ENCODE assay signal across 13 mouse cellular contexts in the genomic region with DNA sequence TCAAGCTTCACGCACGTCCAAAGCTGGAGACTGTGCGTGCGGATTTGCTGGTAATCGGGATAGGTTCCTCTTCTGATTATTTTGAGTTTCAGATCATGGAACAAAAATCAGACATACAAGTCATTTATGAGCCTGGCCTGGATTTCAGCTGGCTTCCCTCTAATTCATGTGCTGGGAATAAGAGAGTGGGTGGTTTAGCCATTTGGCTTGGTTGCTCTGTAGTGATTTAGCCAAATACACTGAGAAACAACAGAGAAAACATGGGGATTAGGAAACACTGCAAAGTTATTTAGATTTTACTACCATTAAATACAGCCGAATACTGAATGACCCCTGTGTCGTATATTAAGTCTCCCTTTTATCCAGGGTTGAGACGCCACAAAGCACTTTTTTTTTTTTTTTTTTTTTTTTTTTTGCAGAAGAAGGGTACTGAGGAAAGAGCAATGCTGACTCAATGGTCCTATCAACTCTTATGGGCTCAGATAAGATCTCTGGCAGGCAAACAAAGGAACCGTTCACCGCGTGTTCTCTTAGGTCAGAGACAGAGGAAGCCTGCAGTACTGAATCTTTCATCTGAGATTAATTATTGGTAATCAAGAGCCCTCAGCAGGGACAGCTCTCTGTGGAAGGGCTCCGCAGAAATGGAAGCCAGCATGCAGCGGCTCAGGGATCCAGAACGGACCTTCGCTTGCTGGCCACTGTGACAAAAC. TPM values are rescaled to one million over a fixed set of nuclear protein-coding genes. Genes with fewer than 3 reads are reported as not detected.
DNase-seq lines count a peak whose midpoint lies in the region; ATAC-seq and TF ChIP-seq lines count a peak whose summit lies in the region.
"Had no signal": no experiment of that assay in that cellular context is flagged by ENCODE, and none has a peak within 500 bp of the region (broad histone marks: within the 10 kb centered on the region; RNA-seq: fewer than 3 reads in every experiment).

No protein-coding gene starts in this region.

- peak; percentile 53 for DNase-seq in gastrocnemius, adult 18-20 months (ENCODE audit: low spot score)
- DNase-seq in gastrocnemius, postnatal 4 days (ENCODE audit: low spot score in 2 of 2) = no peak
- DNase-seq in lung, postnatal 0 days (ENCODE audit: low spot score) = no peak
- peak; percentile 31 to 35 for DNase-seq in adrenal gland, postnatal 36 days
- DNase-seq in kidney, postnatal 4 days = peak; percentile 48 to 55
- no peak for DNase-seq in thymus, adult 18-20 months
- DNase-seq in left cerebral cortex, postnatal 25 days (ENCODE audit: low spot score in 2 of 2) = no peak
- DNase-seq: cerebellum, adult 2 months had no signal

- ATAC-seq in lung, embryonic 16.5 days (ENCODE audit: low read depth) = no peak
- no peak for ATAC-seq in lung, postnatal 0 days
- ATAC-seq: activated CD4-positive, CD25-positive, alpha-beta regulatory T cell, adult 4 months; intestine, embryonic 16.5 days had no signal

- peak overlapping the region; percentile 40; the same call in 1 of the 2 replicates for H3K9ac ChIP-seq in lung, embryonic 16.5 days (ENCODE audit: low read length)
- H3K9ac ChIP-seq in lung, postnatal 0 days (replicated peaks; ENCODE audit: low read depth) = no peak overlapping the region
- H3K9ac ChIP-seq: lung, embryonic 15.5 days had no signal

- TF ChIP-seq EP300 in lung, postnatal 0 days (IDR thresholded peaks at IDR 0.05) = no peak

- no peak for TF ChIP-seq CTCF in lung, postnatal 0 days (IDR thresholded peaks at IDR 0.05)

- H3K36me3 ChIP-seq in lung, embryonic 16.5 days (ENCODE audit: control insufficient read depth, insufficient read depth, low read length) = peaks cover 7% of the 10 kb centered on the region; the same call in 1 of the 2 replicates
- H3K36me3 ChIP-seq in lung, postnatal 0 days (ENCODE audit: insufficient read depth, low read length) = no peaks in the 10 kb centered on the region

- no peaks in the 10 kb centered on the region for H3K9me3 ChIP-seq in lung, embryonic 16.5 days (ENCODE audit: control insufficient read depth, low read length)
- no peaks in the 10 kb centered on the region for H3K9me3 ChIP-seq in lung, postnatal 0 days (ENCODE audit: low read length)
- H3K9me3 ChIP-seq: lung, embryonic 15.5 days had no signal

- intact Hi-C loops in left cerebral cortex, postnatal 25 days (cut with DNase I) = no loop called here

- H3K27me3 ChIP-seq in lung, embryonic 16.5 days (ENCODE audit: control insufficient read depth, insufficient read depth, low read depth, low read length) = no peaks in the 10 kb centered on the region
- no peaks in the 10 kb centered on the region for H3K27me3 ChIP-seq in lung, postnatal 0 days (replicated peaks; ENCODE audit: insufficient read depth, low read length)
- H3K27me3 ChIP-seq: lung, embryonic 15.5 days had no signal

- H3K27ac ChIP-seq in lung, embryonic 16.5 days (ENCODE audit: low read length) = no peak overlapping the region
- no peak overlapping the region for H3K27ac ChIP-seq in lung, postnatal 0 days (ENCODE audit: low read length)
- H3K27ac ChIP-seq: lung, embryonic 15.5 days had no signal

- WGBS in lung, embryonic 16.5 days = 49% methylated on average over 15 of the region's 15 CpGs
- 56% methylated on average over 15 of the region's 15 CpGs for WGBS in lung, postnatal 0 days

- H3K4me1 ChIP-seq in lung, embryonic 16.5 days (replicated peaks; ENCODE audit: control insufficient read depth, insufficient read depth, low read length) = peaks cover 11% of the 10 kb centered on the region
- H3K4me1 ChIP-seq in lung, postnatal 0 days (ENCODE audit: insufficient read depth, low read depth, low read length) = no peaks in the 10 kb centered on the region

- no peak overlapping the region for H3K4me3 ChIP-seq in lung, embryonic 16.5 days (ENCODE audit: low read length)
- H3K4me3 ChIP-seq in lung, postnatal 0 days (ENCODE audit: low read depth, low read length) = no peak overlapping the region
- H3K4me3 ChIP-seq: lung, embryonic 15.5 days; myocyte had no signal

- no peak overlapping the region for H3K4me2 ChIP-seq in lung, embryonic 16.5 days (ENCODE audit: low read depth, low read length)
- no peak overlapping the region for H3K4me2 ChIP-seq in lung, postnatal 0 days (replicated peaks; ENCODE audit: low read depth, low read length)
- H3K4me2 ChIP-seq: lung, embryonic 15.5 days had no signal

RNA-seq across cellular contexts. Expression of gene Ipo9, which starts 44.7 kb away (rescaled TPM):
- 10 to 100 TPM; 20.5 to 26.2 TPM for total RNA-seq in gastrocnemius, adult 18-20 months (2021)
- 10 to 100 TPM; 89.2 to 90.6 TPM for total RNA-seq in gastrocnemius, postnatal 4 days (2021)
- 103 and 109 TPM in 2 replicates for polyA plus RNA-seq in lung, embryonic 16.5 days (2015; fragmentation: Nextera tagmentation; extraction: Ambion mirVana)
- polyA plus RNA-seq in lung, postnatal 0 days (2015; fragmentation: Nextera tagmentation; extraction: Ambion mirVana) = 26.1 and 30.7 TPM in 2 replicates
- total RNA-seq in adrenal gland, postnatal 36 days (2021) = 10 to 100 TPM; 66.0 to 81.5 TPM
- 100 to 1,000 TPM; 169 to 173 TPM for total RNA-seq in left cerebral cortex, postnatal 25 days (2021)

Comparison
In these comparisons a context has a peak if more than half of its experiments do, and no peak if none do; other contexts are left out.
1. DNase-seq: peak in gastrocnemius, adult 18-20 months (single experiment), adrenal gland, postnatal 36 days (2 of 2) and kidney, postnatal 4 days (2 of 2); none in gastrocnemius, postnatal 4 days (0 of 2), lung, postnatal 0 days (single experiment), thymus, adult 18-20 months (0 of 2) and left cerebral cortex, postnatal 25 days (0 of 2).